Mouse (Mus musculus): Measurements from ENCODE around the gene Txnrd2. TPM values are rescaled to one million over a fixed set of nuclear protein-coding genes. Genes with fewer than 3 reads are reported as not detected.
A peak's percentile ranks its signal among the peaks of the same experiment; 100 is the strongest.

Txnrd2 gene
- polyA plus RNA-seq, 2 experiments, result 13.4 to 13.6 TPM

DNA sequence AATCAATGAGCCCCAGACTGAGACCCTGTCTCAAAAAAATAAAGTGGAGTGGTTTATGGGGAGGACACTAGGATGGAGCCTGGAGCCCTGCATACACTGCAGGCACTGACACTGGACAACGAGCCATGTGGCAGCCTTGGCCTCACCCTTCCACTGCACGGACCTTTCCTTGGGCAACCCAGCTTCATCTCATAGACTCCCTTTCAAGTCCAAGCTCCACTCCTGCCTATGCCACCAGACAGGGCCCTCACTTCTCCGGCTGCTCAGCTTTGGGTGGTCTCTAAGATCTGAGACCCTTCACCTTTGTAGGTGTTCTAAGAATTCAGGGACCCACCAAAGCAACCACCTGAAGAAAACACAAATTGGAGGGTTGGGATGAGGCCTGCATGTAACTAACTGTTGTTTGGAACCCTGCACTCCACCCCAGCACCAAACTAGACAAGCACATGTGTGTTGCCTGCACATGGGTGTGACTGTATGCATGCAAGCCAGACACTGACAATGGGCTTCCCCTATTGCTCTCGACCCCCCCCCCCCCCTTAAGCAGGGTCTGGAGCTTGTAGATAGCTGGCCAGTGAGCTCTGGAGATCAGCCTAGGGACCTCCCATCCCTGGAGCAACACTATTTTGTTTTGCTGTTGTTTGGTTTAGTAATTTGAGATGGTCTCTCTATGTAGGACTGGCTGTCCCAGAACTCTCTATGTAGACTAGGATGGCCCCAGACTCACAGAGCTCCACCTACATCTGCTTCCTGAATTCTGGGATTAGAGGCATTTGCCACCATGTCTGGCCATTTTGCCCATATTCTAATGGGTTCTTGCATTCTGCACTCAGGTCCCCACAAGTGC is 7.2 kb upstream of the Txnrd2 start:
- no peak for ATAC-seq (ENCODE audit: low FRiP score, low read depth)
- WGBS, result 88% methylated on average over 4 of the region's 4 CpGs
- no peak for DNase-seq (ENCODE audit: low spot score)
- H3K9me3 ChIP-seq (ENCODE audit: control insufficient read depth, low read length), result no peaks in the 10 kb centered on the region
- no peak overlapping the region for H3K4me3 ChIP-seq (replicated peaks; ENCODE audit: low read length)
- H3K27me3 ChIP-seq (ENCODE audit: control insufficient read depth, insufficient read depth, low read length), result no peaks in the 10 kb centered on the region
- no peak overlapping the region for H3K27ac ChIP-seq (replicated peaks; ENCODE audit: low read depth, low read length)
- peaks cover 2% of the 10 kb centered on the region for H3K4me1 ChIP-seq (ENCODE audit: control insufficient read depth, insufficient read depth, low read length)
- no peak overlapping the region for H3K9ac ChIP-seq (ENCODE audit: low read depth, low read length, severe bottlenecking)
- TF ChIP-seq POLR2A (IDR thresholded peaks at IDR 0.05; ENCODE audit: borderline replicate concordance, extremely low read depth, insufficient read depth, insufficient read length), result no peak
- peaks cover 30% of the 10 kb centered on the region for H3K36me3 ChIP-seq (ENCODE audit: control insufficient read depth, insufficient read depth, low read length)
- no peak overlapping the region for H3K4me2 ChIP-seq (replicated peaks; ENCODE audit: low read depth, low read length, severe bottlenecking)

DNA sequence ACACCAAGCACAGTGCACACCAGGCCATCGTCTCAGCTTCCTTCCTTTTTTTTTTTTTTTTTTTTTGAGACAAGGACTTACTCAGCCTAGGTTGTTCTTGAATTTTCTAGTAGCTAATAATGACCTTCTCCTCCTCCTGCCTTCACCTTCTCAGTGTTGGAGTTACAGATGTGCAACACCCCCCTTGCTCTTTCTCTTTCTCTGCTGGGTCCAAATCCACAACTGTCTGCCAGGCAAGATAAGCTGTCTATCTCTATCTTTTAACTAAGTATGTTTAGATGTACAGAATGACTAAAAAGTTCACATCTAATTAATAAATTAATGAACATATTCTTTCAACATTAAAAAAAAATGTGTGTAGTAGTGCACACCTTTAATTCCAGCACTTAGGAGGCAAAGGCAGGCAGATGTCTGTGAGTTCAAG is 6.6 kb upstream of the Txnrd2 start:
- H3K36me3 ChIP-seq (ENCODE audit: control insufficient read depth, insufficient read depth, low read length), result peaks cover 30% of the 10 kb centered on the region
- peaks cover 8% of the 10 kb centered on the region for H3K4me1 ChIP-seq (ENCODE audit: control insufficient read depth, insufficient read depth, low read length)
- H3K27ac ChIP-seq (replicated peaks; ENCODE audit: low read depth, low read length), result no peak overlapping the region
- H3K9ac ChIP-seq (ENCODE audit: low read depth, low read length, severe bottlenecking), result no peak overlapping the region
- DNase-seq (ENCODE audit: low spot score), result no peak
- no peaks in the 10 kb centered on the region for H3K9me3 ChIP-seq (ENCODE audit: control insufficient read depth, low read length)
- H3K27me3 ChIP-seq (ENCODE audit: control insufficient read depth, insufficient read depth, low read length), result no peaks in the 10 kb centered on the region
- H3K4me2 ChIP-seq (replicated peaks; ENCODE audit: low read depth, low read length, severe bottlenecking), result no peak overlapping the region
- TF ChIP-seq POLR2A (IDR thresholded peaks at IDR 0.05; ENCODE audit: borderline replicate concordance, extremely low read depth, insufficient read depth, insufficient read length), result no peak
- 100% methylated on average over 1 of the region's 1 CpGs for WGBS
- H3K4me3 ChIP-seq (replicated peaks; ENCODE audit: low read length), result no peak overlapping the region
- no peak for ATAC-seq (ENCODE audit: low FRiP score, low read depth)

DNA sequence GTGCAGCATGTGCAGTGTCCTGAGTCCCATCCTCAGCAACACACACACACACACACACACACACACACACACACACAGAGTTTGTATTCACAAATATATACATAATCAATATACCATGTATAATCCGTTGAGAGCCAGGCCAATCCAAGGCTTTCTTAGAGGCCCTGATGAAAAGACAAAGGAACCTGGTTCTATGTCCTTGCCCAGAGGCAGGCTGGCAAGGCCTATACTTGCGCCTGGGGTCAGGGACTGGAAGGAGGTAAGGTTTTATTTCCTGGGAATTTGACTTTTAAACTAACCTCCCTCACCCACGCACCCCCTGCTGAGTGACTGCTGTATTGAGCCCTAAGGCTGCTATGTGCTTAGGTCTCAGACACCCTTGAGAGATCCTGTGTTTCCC is 5.6 kb upstream of the Txnrd2 start:
- TF ChIP-seq POLR2A (IDR thresholded peaks at IDR 0.05; ENCODE audit: borderline replicate concordance, extremely low read depth, insufficient read depth, insufficient read length), result no peak
- peaks cover 27% of the 10 kb centered on the region for H3K36me3 ChIP-seq (ENCODE audit: control insufficient read depth, insufficient read depth, low read length)
- 67% methylated on average over 3 of the region's 3 CpGs for WGBS

DNA sequence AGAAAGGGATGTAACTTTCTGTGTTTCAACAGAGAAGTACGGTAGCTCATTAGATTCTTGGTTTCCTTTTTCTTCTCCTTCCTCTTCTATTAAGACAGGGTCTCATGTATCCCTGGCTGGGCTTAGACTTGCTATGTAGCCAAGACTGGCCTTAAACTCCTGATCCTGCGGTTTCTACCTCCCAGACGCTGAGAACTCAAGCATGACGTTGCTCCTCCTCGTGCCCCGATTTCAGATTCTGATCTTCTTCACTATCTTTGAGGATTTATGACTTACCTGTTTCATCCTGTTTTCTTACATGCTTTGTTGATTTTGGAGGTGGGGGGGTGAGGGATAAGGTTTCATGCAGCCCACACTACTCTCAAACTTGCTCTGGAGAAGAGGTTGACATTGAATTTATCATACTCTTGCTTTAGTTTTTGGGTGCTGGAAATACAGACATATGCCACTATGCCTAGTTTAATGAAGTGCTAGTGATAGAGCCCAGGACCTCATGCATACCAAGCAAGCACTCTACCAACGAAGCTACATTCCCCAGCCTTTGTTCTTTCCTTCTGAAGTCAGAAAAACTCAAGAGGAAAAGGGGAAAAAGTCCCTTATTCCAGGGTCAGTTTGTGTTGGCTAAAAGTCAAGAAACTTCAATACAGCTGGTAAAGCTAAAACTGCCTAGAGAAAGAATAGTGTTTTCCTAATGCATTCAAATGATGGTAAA is 2.8 kb upstream of the Txnrd2 start:
- peaks cover 23% of the 10 kb centered on the region for H3K36me3 ChIP-seq (ENCODE audit: control insufficient read depth, insufficient read depth, low read length)
- H3K4me3 ChIP-seq (replicated peaks; ENCODE audit: low read length), result no peak overlapping the region
- H3K4me2 ChIP-seq (replicated peaks; ENCODE audit: low read depth, low read length, severe bottlenecking), result 0 out of 2 replicates have a peak overlapping the region, but pooled peaks have one; percentile 4
- H3K27me3 ChIP-seq (ENCODE audit: control insufficient read depth, insufficient read depth, low read length), result no peaks in the 10 kb centered on the region
- TF ChIP-seq POLR2A (IDR thresholded peaks at IDR 0.05; ENCODE audit: borderline replicate concordance, extremely low read depth, insufficient read depth, insufficient read length), result no peak
- H3K9ac ChIP-seq (ENCODE audit: low read depth, low read length, severe bottlenecking), result no peak overlapping the region
- H3K27ac ChIP-seq (replicated peaks; ENCODE audit: low read depth, low read length), result peak overlapping the region; percentile 9; the same call in 1 of the 2 replicates
- H3K9me3 ChIP-seq (ENCODE audit: control insufficient read depth, low read length), result no peaks in the 10 kb centered on the region
- 65% methylated on average over 7 of the region's 7 CpGs for WGBS
- DNase-seq (ENCODE audit: low spot score), result peak; percentile 20
- no peak for ATAC-seq (ENCODE audit: low FRiP score, low read depth)
- peaks cover 28% of the 10 kb centered on the region for H3K4me1 ChIP-seq (ENCODE audit: control insufficient read depth, insufficient read depth, low read length)

More for the DNA sequence above, 5.6 kb upstream of the Txnrd2 start:
- DNase-seq (ENCODE audit: low spot score) (no peak), ATAC-seq (ENCODE audit: low FRiP score, low read depth) (no peak)
- Histone ChIP-seq H3K9ac (ENCODE audit: low read depth, low read length, severe bottlenecking) (no peak overlapping the region), H3K9me3 (ENCODE audit: control insufficient read depth, low read length) (no peaks in the 10 kb centered on the region), H3K4me1 (ENCODE audit: control insufficient read depth, insufficient read depth, low read length) (peaks cover 17% of the 10 kb centered on the region), H3K27ac (replicated peaks; ENCODE audit: low read depth, low read length) (no peak overlapping the region), H3K4me2 (replicated peaks; ENCODE audit: low read depth, low read length, severe bottlenecking) (no peak overlapping the region), H3K27me3 (ENCODE audit: control insufficient read depth, insufficient read depth, low read length) (no peaks in the 10 kb centered on the region), H3K4me3 (replicated peaks; ENCODE audit: low read length) (no peak overlapping the region)

DNA sequence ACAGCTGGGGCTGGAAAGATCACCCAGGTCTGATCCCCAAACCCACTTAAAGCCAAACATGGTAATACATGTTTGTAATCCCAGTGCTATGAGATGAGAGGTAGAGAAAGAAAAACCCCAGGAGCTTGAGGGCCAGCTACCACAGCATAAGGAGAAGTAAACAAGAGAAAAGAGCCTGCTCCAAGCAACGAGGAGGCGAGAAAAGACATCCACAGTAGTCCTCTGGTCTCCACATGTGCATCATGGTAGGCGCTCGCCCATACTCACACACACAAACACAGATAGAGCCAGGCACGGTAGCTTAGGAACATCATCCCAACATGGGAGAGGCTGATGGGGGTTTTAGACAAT is 2.3 kb upstream of the Txnrd2 start:
- no peaks in the 10 kb centered on the region for H3K9me3 ChIP-seq (ENCODE audit: control insufficient read depth, low read length)
- H3K27ac ChIP-seq (replicated peaks; ENCODE audit: low read depth, low read length), result peak overlapping the region; percentile 9
- H3K4me1 ChIP-seq (ENCODE audit: control insufficient read depth, insufficient read depth, low read length), result peaks cover 28% of the 10 kb centered on the region
- H3K4me2 ChIP-seq (replicated peaks; ENCODE audit: low read depth, low read length, severe bottlenecking), result peak overlapping the region; percentile 4; the same call in 1 of the 2 replicates
- H3K9ac ChIP-seq (ENCODE audit: low read depth, low read length, severe bottlenecking), result 0 out of 2 replicates have a peak overlapping the region, but pooled peaks have one; percentile 16
- no peak overlapping the region for H3K4me3 ChIP-seq (replicated peaks; ENCODE audit: low read length)
- DNase-seq (ENCODE audit: low spot score) (no peak), ATAC-seq (ENCODE audit: low FRiP score, low read depth) (no peak)
- no peaks in the 10 kb centered on the region for H3K27me3 ChIP-seq (ENCODE audit: control insufficient read depth, insufficient read depth, low read length)
- H3K36me3 ChIP-seq (ENCODE audit: control insufficient read depth, insufficient read depth, low read length), result peaks cover 22% of the 10 kb centered on the region
- no peak for TF ChIP-seq POLR2A (IDR thresholded peaks at IDR 0.05; ENCODE audit: borderline replicate concordance, extremely low read depth, insufficient read depth, insufficient read length)
- 69% methylated on average over 5 of the region's 5 CpGs for WGBS

All from limb, embryonic 14.5 days (tissue).